Mouse (Mus musculus) v-Abl transformed pro-B cells (cell line): ENCODE results near the gene Gm8879.
"Not testable (repeated sequence)": the region's sequence is repeated elsewhere in the genome, so short reads cannot be mapped to it uniquely, and the experiment has no call there.

Experiments
- in situ Hi-C, 2 experiments: fragments of 400-800 bp; cut with MboI; formaldehyde crosslinking; loops; one replicate each; pipeline ENCODE4 v1.15.1; 2025; ENCODE audit not compliant: unreplicated experiment in 2 of 2

Gene Gm8879

DNA sequence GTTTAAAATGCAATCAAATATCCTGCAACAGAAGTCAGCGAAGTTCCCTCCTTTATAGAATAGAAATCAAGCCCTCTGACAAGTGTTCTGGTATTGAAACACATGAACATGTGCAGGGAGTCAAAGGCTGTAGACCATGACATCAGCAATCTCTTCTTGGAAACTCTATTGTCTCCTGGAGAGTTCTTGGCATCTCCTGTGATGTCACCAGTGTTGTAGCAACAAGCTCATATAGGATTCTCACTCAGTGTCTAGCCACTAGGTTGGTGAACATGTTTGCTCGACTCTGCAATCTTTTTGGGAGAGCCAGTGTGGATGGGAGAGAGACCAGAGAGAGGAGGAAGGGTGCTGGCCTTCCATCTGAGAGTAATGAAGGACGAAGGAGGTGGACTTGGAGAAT, at the start of gene Gm8879:
Gene Gm8879 (plus strand): TSS at position 301 of the 400 bp plus-strand sequence.
- in situ Hi-C loops: not testable (repeated sequence)

DNA sequence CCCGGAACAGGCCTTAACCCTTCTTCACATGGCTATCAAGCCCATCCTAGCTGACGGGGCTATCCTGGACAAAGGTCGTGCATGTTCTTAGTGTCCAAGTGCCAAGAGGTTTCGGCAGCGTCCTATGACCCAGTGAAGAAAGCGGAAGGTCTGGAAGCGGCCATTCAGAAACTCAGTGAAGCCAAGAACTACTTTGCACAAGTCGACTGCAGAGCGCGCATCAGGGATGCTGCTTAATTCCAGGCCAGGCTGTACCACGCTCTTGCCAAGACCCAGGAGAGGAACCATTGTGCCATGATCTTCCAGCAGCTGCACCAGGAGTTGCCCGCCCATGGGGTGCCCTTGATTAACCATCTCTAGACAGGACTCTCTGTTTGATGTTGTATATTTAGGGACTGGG, 10.6 kb downstream of the Gm8879 start:
- in situ Hi-C loops: not testable (repeated sequence)
